Mouse (Mus musculus) 416B (cell line): Measurements from ENCODE around the gene Dnajb2.
"Not testable (repeated sequence)": the region's sequence is repeated elsewhere in the genome, so short reads cannot be mapped to it uniquely, and the experiment has no call there.

ENCODE experiments used
- DNase-seq: peaks from one replicate; pipeline ENCODE4 v3.0.0; 2011; ENCODE audit warnings: low read depth

The Dnajb2 gene

DNA sequence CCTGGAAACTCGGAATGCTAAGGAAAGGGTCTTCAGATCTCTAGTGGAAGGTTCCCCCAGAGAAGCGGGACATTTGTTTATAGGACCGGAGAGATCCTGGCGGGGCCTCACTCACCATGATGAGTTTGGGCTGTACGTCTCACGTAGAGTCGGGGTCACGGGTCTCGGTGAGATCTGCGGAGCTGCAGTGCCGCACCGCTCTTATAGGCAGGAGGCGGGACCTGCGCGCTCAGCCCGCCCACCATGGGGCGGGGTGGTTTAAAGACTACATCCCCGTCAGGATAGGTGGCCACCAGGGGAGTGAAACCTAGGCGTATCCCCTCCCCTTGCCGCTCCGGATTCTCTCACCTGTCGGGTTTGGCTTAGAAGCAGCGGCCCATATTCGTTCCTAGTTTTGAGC is 17.1 kb upstream of the Dnajb2 start:
- DNase-seq = peak; percentile 91

DNA sequence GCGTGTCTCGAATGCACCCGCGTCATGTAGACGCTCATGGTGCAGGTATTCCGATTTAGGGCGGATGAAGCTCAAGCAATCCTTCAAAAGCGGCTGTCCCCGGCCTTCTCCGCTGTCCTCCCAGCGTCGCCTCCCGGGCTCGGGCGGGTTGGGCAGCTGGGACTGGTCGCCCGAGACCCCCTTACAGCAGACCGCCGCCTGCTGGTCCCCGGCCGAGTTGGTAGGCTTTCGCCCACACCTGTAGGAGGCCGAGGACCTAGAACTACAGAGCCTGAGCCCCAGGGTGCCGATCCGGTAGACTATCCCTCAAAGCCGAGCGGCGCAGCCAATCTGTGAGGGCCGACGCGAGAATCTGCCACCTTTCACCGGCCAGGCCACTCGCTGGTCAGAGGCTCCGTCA is 16.7 kb upstream of the Dnajb2 start, which contains the start of gene Tuba4a:
Gene Tuba4a, minus strand, starts transcription at position 335 of the 400 bp plus-strand sequence.
- no peak for DNase-seq

DNA sequence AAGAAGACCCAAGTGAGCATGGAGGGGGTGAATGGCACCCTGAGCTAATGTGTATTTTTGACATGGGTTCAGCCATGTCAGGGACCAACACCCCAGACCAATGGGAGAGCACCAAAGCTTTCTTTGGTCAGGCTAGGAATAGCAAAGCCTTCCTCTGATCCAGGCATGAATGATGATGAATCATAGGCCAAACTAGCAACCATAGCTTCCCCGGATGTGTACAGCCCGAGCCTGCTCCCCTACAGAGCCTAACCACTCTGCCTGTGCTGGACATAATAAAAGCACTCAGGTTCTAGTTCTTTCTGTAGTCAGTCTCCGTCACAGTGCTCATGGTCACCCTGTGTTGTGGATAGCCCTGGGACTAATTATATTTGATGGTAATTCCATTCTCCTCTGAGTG is 14.7 kb upstream of the Dnajb2 start:
- DNase-seq = peak; percentile 50

- no peak for DNase-seq
These were observed 13.3 kb upstream of the Dnajb2 start for GRCm38 (mm10) chr1:75222926-75223325.

- no peak for DNase-seq
These were observed 12.7 kb upstream of the Dnajb2 start for GRCm38 (mm10) chr1:75223532-75223931.

DNA sequence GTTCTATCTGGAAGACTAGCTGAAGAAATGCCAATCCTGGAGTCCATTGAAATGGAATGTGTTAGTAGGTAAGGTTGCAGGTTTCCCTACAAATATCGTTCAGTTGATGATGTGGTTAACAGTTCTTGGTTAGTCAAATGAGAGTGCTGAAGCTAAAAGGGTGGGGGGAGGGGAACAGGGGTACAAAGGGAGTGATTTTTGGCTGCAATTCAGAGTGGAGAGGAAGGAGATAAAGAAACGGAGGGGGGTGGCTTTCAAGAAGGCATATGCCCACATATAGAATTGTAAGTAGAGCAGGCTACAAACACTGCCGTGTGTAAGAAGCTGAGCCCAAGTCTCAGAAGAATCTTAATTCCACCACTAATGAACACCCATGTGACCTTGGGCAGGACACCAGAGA is 10.7 kb upstream of the Dnajb2 start:
- no peak for DNase-seq

GRCm38 (mm10) chr1:75226138-75226537 is 10.1 kb upstream of the Dnajb2 start:
- no peak for DNase-seq

GRCm38 (mm10) chr1:75227653-75228052 is 8.6 kb upstream of the Dnajb2 start:
- no peak for DNase-seq

DNA sequence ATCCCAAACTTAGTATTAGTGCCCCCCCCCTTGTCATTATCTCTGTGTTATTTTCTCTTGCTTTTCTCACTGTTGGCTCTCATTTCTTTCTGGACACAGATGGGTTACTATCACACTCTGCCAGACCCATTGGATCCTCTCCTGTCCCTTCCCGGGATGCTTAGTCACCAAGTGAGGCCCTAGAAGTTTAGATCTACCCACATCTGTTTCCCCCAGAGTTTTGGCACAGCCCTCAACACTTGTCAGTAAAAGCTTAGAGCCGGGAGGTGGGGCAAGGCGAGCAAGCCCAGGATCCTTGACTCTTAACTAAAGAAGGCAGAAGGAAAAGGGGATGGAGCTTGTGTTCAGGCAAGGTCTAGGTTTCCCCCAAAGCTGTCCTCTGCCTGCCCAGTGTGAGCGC is 7.0 kb upstream of the Dnajb2 start:
- DNase-seq = peak; percentile 89

DNA sequence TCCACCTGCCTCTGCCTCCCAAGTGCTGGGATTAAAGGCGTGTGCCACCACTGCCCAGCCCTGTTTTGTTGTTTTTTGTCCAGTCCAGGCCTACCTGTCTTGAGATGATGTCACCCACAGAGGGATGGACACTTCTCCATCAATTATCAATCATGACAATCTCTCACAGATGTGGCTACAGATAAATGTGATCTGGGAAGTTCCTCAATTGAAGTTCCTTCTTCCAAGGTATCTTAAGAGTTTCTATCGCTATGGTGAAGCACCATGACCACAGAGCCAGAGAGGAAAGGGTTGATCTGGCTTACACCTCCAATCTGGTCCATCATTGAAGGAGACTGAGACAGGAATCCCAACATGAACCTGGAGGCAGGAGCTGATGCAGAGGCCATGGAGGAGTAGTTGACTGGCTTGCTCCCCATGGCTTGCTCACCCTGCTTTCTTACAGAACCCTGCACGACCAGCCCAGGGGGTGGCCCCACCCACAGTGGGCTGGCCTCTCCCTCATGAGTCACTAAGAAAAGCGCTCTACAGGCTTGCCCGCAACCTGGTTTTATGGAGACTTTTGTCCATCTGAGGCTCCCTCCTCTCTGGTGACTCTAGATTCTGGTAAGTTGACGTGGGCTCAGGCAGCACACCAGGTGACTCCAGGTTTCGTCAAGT is 5.7 kb upstream of the Dnajb2 start:
- peak; percentile 76 for DNase-seq

- DNase-seq = no peak
These were observed 5.0 kb upstream of the Dnajb2 start for GRCm38 (mm10) chr1:75231224-75231623.

DNA sequence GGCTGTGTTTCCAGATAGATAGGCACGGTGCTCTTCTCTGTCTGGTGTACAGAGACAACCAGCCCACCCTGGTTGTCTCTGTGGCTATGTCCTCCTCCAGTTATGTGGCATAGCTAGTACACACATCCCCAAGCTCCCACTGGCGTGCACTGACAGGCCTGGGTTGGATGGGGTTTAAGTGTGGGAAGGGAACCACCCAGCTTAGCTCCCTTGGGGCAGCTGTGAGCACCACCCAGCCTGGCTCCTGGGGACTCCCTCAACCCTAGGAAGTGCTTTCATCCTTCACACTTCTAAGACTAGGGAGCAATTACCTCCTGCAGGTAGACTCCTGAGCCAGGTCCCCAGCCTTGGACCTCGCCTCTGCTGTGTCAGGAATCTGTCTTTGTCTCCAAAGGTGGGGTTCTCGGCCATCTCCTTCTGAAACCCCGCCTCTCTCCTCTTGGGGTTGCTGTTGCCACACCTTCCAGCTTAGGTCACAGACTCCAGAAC is 4.5 kb upstream of the Dnajb2 start, which contains the start of gene A630095N17Rik:
Gene A630095N17Rik, minus strand, starts transcription at position 439 of the 489 bp plus-strand sequence.
- no peak for DNase-seq

- DNase-seq = not testable (repeated sequence)
These were observed 3.7 kb upstream of the Dnajb2 start for GRCm38 (mm10) chr1:75232489-75232888.

- DNase-seq = peak; percentile 91
These were observed 1.6 kb upstream of the Dnajb2 start for GRCm38 (mm10) chr1:75234606-75235005.

- DNase-seq = no peak
These were observed 3.4 kb downstream of the Dnajb2 start for GRCm38 (mm10) chr1:75239591-75239990.

- no peak for DNase-seq
These were observed 7.2 kb downstream of the Dnajb2 start for GRCm38 (mm10) chr1:75243411-75243810.

GRCm38 (mm10) chr1:75244175-75244826 is 8.1 kb downstream of the Dnajb2 start:
- DNase-seq = no peak

- DNase-seq = peak; percentile 68
These were observed 8.6 kb downstream of the Dnajb2 start for GRCm38 (mm10) chr1:75244836-75245235.

DNA sequence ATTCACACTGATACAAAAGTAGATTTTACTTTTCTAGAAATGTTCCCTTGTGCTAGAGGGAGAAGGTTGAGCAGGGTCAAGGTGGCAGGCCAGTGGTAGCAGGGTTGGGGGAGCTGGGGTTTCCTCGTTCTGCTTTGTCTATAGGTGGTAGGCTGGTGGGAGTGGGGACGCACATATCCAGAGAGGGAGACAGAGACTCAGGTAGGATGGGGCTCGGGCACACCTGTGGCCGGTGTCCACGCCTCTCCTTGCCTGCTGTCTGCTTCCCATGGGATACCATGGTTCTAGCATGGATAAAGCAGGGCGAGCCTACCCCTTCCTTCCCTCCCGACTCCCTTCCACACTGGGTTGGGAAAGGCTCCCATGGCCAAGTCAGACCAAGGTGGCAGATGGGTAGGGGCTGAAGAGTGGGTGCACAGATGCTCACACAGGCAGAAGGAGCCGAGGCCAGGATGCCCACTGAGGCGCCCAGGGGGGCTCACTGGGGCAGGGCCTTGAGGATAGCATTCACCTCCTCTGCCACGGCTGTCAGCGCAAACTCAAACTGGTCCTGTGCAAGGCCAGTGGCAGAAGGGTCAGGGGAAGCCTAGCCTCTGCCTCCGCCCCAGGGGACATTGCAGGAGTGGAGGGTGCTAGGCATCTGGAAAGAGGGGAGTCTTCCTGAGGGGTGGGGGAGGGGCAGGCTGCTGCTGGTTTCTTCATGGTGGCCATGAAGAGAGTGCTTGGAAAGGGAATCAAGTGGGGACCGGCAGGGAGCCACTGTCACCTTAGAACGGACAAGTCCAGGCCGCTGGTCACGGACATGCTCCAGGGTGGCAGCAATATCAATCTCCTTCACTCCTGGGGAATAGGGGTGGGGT is 11.1 kb downstream of the Dnajb2 start:
- DNase-seq = no peak

DNA sequence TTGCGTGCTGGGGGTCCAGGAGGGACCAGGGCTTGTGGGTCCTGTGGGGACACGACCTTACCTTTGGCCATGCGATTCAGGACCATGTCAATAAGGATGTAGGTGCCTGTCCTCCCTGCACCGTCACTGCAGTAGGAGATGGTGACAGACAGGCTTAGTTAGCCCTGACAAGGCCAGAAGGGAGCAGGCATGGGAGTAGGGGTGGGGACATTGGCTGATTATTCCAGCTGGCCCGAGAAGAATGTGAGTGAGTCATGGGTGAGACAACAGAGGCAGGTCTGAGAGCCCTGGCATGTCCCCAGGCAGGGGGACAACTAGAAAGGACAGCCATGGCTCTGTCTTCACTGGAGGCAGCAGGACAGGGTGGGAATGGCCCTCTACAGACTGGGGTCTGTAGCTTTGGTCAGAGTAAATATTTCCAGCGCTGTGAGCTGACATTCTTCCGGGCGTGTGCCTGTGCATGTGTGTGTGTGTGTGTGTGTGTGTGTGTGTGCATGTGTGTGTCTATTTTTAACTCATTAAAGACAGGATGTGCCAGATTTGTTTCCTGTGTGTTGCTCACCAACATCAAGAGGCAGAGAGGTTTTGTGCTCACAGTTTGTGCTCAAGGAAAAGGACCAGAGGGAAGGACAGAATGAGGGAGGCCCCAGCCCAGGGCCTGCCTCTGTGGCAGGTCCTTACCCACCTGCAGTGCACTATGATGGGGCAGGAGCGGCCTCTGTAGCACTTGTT is 12.0 kb downstream of the Dnajb2 start:
- peak; percentile 43 for DNase-seq

DNA sequence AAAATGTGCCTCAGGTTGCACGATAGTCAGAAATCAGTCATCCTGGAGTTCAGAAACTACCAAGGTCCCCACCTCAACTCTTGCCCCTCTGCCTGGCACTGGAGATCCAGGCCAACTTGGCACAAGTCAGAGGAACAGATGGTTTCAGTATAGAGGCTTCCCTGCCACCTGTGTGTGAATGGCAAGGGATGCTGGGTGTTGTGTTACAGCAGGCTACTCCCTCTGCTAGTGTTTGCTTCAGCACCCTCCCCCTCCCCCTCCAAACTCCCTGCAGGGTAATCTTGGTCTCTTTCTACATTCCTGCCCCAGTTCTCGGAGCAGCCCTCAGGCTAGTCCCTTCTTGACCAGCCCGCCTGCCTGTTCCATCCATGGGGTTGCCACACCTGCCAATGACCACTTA is 14.3 kb downstream of the Dnajb2 start:
- DNase-seq = no peak
